Mouse (Mus musculus) regulatory T cell (primary cell): Measurements from ENCODE around the gene Unc13c.

Experiments used
- in situ Hi-C: fragments of 300-600 bp; cut with MboI, MseI; formaldehyde crosslinking; loops from one replicate; pipeline ENCODE4 v1.15.1; 2025; ENCODE audit warnings: high pct_unique_total_duplicates

Unc13c gene

GRCm38 (mm10) chr9:73968641-73969121 lies at the start of gene Unc13c:
Unc13c (minus strand) TSS chr9:73968966.
- in situ Hi-C loops: no loop called here

- in situ Hi-C loops: no loop called here
These were observed 39.4 kb upstream of the Unc13c start for GRCm38 (mm10) chr9:74007976-74008686.

- in situ Hi-C loops: no loop called here
These were observed 33.7 kb upstream of the Unc13c start for GRCm38 (mm10) chr9:74002388-74002990.

DNA sequence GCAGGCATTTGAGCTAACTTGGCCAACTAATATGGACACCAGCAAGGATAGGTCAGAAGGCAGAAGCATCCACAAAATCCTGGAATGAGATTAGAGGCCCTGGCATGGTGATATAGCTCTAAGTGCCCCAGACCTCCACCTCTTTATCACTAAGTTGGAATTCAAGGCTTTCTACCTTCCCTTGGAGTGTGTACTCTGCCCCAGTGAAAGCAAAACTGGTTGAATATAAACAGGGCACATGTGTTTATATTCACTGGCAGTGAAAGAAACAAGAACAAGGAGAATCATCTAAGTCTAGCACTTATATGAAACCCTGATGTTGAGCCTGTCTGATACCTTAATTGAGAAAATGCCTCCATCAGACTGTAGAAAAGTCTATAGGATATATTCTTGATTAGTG lies 19.3 kb upstream of the Unc13c start:
- in situ Hi-C loops: loop anchor here (10.0 to 25.0 kb wide), 2 partner anchors 433 to 826 kb away; no protein-coding TSS in a partner anchor

- in situ Hi-C loops: loop anchor here (10.0 to 25.0 kb wide), 2 partner anchors 432 to 825 kb away; no protein-coding TSS in a partner anchor
These were observed 18.5 kb upstream of the Unc13c start for GRCm38 (mm10) chr9:73987236-73987635.

GRCm38 (mm10) chr9:73982597-73983344 lies 14.0 kb upstream of the Unc13c start:
- in situ Hi-C loops: loop anchor here (10.0 to 25.0 kb wide), 2 partner anchors 428 to 820 kb away; no protein-coding TSS in a partner anchor

DNA sequence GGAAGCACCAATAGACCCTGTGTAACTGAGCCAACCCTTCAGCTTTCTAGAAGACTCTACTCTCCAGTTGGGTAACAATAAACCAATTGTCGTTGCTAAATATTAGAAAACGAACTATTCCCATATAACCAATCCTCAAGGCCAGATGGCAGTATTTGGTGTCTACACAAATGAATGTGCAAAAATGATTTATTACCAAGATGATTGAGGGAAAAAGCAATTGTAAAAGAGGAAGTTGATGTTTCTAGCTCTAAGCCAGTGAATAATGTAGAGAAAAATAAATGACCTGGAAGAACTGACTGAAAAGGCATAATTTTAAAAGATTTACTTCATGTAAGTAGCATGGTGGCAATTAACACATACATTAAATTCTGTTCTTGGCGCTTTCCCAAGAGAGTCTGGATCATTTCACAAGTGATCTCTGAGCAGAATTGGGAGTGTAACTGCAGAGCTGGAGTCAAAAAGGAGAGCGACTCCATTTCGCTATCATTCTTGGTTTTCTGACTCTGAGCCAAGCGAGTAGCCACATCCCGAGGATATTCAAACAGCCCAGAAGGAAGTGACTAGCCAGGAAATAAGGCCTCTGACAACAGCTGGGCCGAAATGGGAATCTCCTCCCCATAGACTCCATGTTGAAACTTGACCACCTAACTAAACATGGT lies 3.7 kb upstream of the Unc13c start:
- in situ Hi-C loops: no loop called here

- in situ Hi-C loops: no loop called here
These were observed 2.0 kb upstream of the Unc13c start for GRCm38 (mm10) chr9:73970717-73971116.

DNA sequence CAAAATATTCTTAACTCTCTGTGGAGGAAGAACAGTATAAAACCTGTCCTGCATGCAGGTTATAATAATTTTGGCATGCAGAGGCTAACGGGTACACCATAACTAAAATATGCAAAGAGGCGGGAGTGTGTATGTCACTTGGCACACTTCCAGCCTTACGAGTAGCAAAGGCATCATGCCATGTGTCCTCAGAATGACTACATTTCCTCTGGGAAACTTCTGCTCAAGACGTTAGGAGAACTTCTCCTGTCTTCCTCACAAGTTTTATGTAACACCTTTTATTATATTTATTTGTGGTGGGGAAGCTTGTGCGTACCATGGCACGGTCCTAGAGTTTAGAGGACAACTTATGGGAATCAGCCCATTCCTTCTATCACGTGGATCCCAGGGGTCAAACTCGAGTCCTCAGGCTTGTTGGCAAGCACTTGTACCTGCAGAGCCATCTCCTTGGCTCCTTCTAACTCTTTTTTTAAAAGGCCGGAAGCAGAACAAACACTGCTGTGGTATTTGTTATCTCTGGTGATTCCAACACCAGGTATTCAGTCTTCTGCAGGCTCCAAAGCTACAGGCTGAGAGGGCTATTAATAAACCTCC lies 3.3 kb downstream of the Unc13c start:
- in situ Hi-C loops: no loop called here

- in situ Hi-C loops: no loop called here
These were observed 6.3 kb downstream of the Unc13c start for GRCm38 (mm10) chr9:73962471-73962870.

GRCm38 (mm10) chr9:73952331-73952730 lies 16.4 kb downstream of the Unc13c start:
- in situ Hi-C loops: no loop called here

GRCm38 (mm10) chr9:73951586-73951985 lies 17.2 kb downstream of the Unc13c start:
- in situ Hi-C loops: no loop called here

GRCm38 (mm10) chr9:73934844-73935243 lies 33.9 kb downstream of the Unc13c start:
- in situ Hi-C loops: no loop called here

DNA sequence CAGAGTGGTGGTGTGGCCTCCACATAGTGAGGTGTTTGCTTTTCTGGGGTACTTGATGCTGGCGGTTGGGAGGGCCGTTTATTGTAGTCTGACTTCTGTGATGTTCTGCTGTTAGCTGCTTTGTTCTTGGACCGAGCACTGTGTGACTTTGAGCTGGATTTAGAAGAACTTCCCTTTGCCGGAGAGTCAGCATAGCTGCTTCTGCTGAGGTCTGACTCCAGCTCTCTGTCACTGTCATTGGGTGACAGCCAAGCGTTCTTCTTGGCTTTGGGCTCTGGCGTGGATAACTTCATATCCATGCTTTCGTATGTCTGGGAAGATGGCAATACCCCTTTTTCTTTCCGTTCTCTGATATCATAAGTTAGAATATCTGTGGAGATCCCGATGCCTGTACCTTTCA lies 36.8 kb downstream of the Unc13c start:
- in situ Hi-C loops: no loop called here

- in situ Hi-C loops: no loop called here
These were observed 41.5 kb downstream of the Unc13c start for GRCm38 (mm10) chr9:73927276-73927675.

- in situ Hi-C loops: no loop called here
These were observed 46.2 kb downstream of the Unc13c start for GRCm38 (mm10) chr9:73922449-73923115.

DNA sequence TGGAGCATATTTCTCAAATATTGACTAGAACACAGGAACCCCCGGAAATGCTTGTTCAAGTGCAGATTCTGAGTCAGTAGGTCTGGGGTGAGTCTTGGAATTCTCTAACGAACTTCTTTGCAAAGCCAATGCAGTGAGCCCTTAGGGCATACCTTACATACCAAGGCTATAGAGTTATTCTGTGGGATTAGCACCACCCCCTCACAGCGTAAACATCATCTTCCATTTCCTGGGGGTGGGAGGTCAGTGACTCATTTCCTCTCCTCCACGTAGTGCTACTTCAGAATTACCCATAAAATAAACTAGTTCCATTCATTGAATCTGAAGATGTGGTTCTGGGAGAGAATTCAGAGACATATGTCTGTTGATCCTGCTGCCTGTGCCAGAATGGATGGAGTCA lies 62.8 kb downstream of the Unc13c start:
- in situ Hi-C loops: no loop called here

DNA sequence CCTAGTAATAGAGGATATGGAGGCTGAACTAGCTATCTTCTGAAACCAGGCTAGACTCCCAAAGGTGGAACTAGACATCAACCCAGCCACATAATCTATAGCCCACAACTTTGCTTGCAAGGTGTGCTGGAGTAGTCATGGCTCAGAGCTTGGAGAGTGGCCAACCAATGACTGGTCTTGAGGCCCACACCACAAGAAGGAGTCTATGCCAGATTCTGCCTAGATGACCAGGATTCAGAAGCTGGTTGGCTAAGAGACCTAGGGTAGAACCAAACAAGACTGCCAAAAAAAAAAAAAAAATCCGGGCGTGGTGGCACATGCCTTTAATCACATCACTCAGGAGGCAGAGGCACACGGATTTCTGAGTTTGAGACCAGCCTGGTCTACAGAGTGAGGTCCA lies 70.2 kb downstream of the Unc13c start:
- in situ Hi-C loops: loop anchor here (5.0 kb wide), 1 partner anchor 96 kb away; no protein-coding TSS in a partner anchor

DNA sequence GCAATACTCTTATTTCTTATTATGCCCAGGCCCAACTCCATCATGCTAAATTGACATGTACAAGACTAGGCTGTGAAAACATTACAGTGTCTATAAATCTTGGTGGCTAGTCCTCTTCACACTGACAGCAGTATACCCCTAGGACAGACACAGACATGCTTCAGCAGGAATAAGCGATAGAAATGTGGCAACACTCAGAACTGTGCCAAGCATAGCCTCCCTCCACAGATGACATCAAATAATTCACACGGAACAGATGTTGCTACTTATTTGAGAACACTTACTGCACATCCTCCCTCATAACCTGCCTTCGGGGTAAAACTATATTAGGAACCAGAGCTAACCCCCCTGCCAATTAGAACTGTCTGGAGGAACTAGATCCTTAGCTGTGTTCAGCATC lies 72.6 kb downstream of the Unc13c start:
- in situ Hi-C loops: loop anchor here (5.0 kb wide), 1 partner anchor 94 kb away; no protein-coding TSS in a partner anchor

DNA sequence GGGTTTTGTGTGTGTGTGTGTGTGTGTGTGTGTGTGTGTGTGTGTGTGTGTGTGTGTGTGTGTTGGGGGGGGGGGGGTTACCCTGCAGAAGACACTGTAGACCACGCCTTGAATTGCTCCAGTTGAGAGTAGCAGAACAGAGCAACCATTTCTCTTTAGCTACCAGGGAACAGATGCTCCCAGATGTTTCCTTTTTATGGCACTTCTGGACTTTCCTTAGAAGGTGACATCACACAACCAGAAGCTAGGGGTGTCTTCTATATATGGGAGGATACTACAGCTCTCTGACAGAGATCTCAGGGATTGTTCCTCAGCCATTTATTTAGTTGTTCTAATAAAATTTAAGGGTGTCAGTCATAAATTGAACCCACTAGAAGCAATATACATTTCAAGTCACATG lies 85.2 kb downstream of the Unc13c start:
- in situ Hi-C loops: no loop called here

GRCm38 (mm10) chr9:73883143-73883542 lies 85.6 kb downstream of the Unc13c start:
- in situ Hi-C loops: no loop called here
